Mouse (Mus musculus) thymus, postnatal 0 days (tissue): ENCODE data around the gene Cpa2. TPM values are rescaled to one million over a fixed set of nuclear protein-coding genes. Genes with fewer than 3 reads are reported as not detected.

Experiments used
- DNase-seq: peaks from one replicate; pipeline ENCODE4 v3.0.0-alpha.2; 2015; ENCODE audit warnings: low spot score
- polyA plus RNA-seq: library from polyadenylated mRNA; unstranded; fragments of >200 nt; fragmentation: Nextera tagmentation; extraction: Ambion mirVana; gene quantifications from 2 replicates; pipeline ENCODE4 v1.2.1, GENCODE M21; 2015

The Cpa2 gene
- polyA plus RNA-seq, 1 experiment from 2014 or later = 2.6 TPM

DNA sequence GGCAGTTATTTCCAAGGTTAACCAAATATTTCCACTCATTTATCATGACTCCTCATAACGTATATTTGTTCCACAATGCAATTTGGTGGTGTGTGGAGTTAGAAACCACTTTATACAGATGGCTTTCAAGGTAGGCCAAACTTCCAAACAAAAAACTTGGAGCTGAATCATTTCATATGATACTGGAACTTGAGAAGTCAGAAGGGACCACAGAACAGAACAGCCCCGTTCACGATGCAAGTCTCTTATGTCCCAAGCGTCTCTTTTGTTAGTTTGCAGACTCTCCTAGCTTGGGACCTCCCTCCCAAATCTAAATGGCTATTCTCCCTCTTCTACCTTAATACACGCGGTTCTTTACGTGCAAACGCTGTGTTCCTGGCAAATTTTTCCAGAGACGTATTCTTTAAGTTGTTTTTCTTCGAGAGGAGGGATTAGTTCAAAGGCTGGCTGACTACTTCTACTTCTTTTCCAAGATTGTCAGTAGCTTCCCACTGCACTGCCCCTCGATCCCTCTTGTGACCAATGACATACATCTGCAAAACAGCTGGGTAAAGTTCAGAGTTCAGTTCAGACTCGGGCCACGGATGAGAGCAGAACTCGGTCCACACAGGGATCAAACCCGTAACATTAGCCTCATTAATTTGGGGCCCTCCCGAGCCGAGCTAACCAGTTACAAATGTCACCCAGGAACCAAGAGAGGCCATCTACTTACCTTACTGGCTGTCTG is 35.3 kb downstream of the Cpa2 start:
- no peak for DNase-seq

DNA sequence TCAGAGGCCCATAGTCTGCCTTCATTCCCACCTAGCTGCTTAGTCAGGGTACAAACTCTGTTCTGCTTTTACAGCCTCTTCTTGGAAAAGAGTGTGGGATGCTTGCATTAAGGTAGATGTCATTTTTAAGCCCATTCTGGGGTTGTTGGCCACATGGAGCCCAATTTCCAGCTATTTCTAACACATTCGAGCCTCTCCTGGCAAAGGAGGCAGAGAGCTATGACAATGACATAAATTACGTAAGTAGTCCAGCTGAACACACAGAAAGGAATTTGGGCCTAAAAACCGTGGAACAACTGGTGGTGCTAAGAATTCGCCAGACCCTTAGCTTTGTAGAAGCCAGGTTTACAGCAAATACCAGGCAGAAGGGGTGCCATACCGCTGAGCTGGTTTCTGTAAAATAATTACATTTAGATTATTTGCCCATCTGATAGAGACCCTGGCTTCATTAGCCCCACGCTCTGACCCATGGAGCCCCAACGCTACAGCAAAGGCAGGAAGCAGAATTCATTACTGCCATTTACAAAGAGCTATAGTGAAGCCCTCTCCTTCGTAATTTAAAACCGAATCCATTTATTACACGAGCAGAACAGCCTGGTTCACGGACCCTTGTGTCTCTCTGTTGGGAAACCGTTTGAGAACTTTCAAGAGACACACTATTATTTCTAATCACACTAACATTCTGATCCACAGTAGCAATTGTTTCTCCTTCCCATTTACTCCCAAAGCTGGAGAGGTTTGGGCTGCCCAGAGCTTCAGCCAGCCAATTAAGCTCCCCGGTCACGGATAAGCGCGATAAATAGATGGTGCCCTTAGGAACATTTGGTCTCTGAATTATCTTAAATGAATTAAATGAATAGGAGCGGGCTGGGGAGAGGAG is 38.8 kb downstream of the Cpa2 start:
- DNase-seq = no peak

DNA sequence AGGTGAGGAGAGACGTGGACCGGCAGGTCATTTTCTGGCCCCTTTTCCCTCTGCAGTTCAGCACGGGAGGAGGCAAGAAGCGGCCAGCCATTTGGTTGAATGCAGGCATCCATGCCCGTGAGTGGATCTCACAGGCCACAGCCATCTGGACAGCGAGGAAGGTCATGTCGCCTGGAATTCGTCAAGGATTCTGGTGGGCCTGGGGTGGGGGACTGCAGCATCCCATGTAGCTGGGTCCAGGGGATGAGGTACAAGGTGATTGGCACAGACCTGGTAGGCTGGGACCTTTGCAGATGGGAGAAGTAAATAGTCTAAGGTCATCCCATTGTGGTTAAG is 39.4 kb downstream of the Cpa2 start:
- no peak for DNase-seq

DNA sequence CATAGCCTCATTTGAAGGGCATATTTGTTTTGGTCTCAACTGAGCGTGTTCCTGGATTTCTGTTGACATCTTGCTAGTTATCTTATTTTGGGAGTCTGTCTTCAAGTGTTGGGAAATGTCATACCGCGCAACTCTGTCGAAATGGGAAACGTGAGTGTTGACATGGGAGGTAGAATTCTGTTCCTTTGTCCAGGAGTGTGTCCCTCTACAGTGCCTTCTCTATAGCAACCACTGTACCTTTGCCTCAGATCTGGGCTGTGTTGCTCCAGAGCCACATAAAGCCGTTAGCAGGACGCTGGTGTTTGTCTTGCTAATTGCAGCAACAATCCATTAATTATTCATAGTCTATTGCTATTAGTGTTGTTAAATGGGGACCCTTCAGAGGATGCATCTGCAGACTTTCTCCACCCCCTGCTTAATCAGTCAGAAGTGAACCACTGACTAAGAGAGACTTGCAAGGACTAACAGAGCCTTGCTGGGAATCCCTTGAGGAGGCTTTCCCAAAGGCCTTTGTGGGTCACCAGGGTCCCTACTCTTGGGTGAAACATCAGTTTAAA is 45.6 kb downstream of the Cpa2 start:
- no peak for DNase-seq

DNA sequence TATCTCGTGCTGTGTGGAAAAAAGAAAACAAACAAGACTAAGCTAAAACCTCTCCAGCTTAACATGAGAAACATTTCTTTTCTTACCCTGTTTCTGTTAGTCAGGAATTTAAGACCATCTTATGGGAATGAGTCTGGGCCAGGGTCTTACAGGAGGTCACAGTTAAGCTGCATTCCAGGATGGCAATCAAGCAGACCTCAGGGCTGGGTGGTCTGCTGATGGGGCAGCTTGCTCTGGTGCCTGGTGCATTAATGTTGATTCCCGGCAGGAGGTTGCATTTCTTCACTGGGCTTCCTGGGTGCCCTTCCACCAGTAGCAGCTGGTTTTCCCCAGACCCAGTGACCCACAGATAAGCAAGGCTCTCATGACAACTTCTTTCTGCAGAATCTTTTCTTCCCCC is 48.4 kb downstream of the Cpa2 start:
- no peak for DNase-seq

DNA sequence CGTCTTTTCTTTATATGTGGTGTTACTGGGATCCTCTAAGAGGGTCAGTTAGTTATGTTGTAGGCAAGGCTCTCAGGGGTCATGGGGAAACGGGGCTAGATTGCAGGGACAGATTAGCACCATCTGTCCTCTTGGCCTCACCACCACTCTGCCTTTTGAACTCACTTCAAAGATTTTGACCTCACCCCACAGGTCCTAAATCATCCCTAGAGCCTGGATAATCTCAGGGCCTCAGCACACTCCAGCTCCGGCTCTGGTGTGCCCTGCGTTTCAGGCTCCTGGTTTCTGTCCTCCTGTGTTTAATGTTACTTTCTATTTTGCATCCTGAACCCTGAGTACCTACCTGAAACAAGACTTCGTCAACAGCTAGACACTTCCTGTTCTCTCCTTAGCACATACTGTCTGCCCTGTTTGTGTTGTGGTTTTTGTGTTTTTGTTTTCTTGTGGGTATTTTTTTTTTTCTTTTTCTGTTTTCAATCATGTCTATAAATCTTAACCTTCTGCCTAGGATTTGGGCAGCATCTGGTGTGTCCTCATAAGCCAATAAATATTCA is 50.5 kb downstream of the Cpa2 start:
- DNase-seq = no peak

DNA sequence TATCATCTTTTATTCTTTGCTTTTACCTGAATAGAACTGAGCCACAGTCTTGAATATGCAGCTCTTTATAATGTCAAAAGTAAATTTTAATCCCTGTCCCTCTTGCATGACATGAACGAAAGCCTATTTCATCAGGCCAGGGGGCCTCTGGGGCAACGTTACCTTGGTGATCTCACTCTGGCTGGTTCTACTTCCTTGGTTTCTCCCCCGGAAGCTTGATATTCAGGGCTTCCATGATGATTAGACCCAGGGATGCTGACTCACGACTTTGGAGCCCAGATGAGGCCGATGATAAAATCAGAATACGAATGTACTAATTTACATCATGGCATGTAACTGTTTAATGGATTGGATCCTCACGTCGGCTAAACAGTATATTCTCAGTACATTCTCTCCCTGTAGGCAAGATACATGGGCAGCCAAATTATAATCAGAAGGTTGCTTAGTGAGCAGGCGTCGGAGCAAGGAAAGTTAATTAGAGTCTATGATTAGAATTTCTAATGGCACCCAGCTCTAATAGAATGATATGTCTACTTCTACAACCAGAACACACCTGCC is 51.1 kb downstream of the Cpa2 start:
- DNase-seq = no peak

DNA sequence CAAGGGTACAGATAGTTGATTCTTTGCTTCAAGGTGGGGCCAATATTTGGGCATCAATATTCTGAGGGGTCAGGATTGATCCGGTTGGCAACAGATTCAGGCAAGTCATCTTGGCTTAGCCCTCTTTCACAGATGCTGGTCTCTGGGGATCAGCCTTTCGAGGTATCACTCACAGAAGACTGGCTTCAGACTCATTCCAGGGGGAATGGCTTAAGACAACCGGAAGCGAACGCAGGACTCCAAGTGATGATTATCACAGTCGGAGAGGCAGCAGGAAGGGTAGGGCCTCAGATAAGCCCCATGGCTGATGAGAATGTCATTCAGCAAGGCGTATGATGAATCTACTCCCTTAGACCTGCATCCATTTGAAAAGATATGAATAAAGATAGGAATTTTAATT is 53.0 kb downstream of the Cpa2 start:
- DNase-seq = no peak

DNA sequence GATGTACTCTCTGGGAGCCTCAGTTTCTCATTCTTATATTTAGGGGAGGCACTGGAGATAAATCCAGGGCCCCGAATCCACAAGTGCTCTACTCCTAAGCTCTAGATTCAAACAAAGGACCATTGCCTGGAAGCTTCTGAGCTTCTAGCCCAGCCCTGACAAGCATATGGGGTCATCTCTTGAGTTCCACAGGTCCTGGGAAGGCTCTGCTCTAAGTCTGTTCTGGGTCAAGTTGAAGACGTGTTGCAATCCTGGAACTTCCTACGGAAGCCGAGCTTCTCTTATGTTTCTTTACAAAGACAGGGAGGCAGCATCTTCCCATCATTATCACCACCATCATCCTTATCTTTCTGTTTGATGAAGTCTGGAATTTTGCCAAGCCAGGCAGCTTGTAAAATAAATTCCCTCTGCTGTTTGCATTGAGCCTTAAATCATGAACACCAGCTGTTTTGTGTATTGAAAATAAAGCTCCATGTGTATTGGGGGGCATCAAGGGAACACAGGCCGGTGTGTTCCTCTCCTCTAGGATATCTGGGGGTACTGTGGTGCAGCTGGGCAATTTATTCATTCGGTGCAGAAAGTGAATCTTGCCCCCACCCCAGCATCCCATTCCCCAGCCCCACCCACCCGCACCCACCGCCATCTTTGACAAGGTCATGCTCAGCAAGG is 55.0 kb downstream of the Cpa2 start:
- DNase-seq = no peak

DNA sequence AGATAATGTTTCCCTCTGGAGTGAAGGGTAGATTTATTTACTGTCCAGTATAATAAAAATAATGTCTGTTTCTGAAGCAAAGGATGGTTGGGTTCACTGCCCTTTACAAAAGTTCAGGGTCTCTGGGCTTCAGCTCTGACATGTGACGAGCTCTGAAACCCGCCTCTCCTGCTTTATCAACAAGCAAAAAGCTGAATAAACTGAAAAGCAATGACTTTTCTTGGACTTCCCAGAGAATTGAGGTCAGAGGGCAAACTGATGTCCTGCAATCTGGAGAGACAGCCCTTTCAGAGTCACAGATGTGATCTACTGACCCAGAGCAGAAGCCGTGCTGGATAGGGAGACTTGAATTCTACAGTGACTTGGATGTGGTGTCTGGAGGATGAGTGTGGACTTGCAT is 58.7 kb downstream of the Cpa2 start:
- DNase-seq = no peak

DNA sequence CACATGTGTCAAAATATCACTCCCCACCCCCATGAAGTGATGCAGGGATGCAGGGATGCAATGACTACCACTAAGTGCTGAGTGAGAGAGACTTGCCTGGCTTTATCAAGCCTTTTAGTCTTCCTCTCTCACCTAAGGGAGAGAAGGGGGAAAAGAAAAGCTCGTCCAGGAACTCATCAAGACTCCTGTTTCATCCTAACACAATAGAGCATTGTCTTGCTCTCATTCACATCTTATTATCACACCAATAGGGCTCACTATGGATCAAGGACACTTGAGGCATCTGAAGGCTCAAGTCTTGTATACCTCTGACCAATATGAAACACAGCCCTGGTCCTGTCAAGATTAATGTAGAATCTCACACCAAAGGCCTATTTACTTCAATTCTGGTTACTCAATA is 59.6 kb downstream of the Cpa2 start:
- DNase-seq = no peak

DNA sequence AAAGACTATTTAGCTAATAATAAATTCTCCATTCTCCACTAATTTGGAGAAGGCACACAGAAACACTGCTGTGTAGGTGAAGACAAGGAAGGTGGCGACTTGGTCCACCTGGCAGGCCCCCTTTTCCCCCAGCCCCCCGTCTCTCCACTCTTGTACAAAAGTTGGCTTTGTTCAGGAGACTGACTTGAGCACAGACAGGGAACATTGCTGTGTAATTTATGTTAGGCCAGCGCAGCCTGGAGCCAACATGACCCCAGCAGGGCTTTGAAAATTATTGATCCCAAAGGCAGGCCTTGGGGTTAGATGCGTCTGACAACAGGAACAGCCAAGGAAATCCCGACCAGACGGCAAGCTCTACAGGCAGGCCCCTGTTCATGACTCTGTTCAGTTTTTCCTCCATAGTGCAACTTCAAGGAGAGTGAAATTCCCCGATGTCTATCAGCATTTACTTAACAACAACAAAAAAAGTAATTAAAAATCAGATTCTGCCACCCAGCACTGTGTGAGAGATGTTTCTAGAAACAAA is 63.0 kb downstream of the Cpa2 start:
- DNase-seq = no peak

DNA sequence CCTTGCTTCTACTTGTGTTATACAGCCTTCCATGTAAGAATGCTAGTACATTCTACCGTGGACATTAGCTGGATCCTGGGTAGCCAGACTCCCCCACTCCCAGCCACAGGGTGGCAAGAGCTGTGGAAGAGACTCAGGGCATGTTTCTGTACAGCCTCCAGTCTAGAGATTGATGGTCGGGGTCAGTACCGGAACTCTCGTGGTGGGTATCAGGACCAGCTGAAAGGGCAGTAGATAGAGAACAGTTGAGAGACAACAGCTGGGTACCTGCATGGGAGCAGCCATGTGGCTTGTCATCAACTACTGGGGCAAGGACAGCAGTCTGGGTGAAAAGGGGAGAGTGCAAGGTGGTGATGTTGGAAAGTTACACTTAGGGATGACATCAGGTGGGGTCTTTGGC is 63.7 kb downstream of the Cpa2 start:
- DNase-seq = no peak

DNA sequence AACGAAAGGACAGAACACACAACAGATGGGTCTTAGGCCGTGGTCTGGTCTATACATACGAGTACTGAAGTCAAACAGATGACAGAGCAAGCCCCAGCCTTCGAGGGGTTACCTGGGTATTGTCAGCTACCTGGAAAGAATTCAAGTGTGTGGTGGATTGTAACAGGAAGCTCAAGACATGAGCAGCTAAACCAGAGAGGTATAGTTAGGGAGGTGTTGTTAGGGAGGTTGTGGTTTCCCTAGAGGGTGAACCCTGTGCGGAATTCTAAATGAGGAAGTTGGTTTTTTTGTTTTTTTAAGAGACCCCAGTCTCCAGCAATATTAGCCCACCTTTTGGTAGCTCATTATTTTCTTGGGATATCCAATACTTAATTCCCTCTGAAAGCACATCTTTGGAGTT is 64.3 kb downstream of the Cpa2 start:
- DNase-seq = no peak

DNA sequence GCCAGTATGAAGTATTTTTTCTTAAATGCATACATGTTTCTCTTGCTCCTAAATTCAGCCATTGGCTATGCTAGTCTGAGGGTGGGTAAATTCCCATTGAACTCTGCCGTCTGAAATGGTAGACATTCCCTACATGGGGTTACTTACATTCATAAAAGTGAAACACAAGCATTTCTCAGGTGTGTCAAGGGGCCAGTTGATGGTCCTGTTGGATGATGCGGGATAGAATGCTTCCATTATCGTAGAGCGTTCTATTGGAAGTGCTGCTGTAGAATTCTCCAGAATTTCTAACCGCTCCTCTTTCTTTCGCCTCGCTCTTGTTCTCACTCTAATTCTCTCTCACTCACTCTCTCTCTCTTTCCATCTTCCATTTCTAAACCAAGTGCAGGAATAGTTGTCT is 69.3 kb downstream of the Cpa2 start, which contains the start of gene Cpa5:
Gene Cpa5, plus strand, starts transcription at position 301 of the 400 bp plus-strand sequence.
- DNase-seq = no peak

DNA sequence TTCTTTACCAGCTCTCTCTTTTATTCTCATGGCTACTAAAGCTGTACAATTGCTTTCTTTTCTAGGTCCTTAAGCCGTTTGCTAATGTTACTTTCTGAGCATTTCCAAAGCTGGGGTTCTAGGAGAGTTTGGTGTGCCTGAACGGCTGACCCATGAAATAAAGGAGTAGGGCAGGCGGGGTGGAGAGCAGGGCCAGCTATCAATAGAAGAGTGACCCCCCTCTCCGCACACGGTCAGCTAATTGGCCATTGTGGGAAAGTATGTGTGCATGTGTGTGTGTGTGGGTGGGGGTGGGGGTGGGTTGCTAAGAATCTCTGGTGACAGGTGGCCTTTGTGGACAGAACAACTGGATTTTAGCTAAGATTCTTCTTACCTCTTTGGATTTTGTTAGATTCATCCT is 69.8 kb downstream of the Cpa2 start:
- DNase-seq = no peak

Other genes with a start within 250 kb of the Cpa2 start
- 31.7 and 38.9 TPM in 2 replicates for gene Ube2h, start 237.0 kb upstream of the Cpa2 start, polyA plus RNA-seq
- gene Zc3hc1, start 150.6 kb upstream of the Cpa2 start, polyA plus RNA-seq = 48.8 and 49.2 TPM in 2 replicates
- gene Klhdc10, start 139.7 kb upstream of the Cpa2 start, polyA plus RNA-seq = 7.9 and 8.3 TPM in 2 replicates
- gene Tmem209, start 31.8 kb upstream of the Cpa2 start, polyA plus RNA-seq = 34.4 and 38.4 TPM in 2 replicates
- gene Ssmem1, start 31.7 kb upstream of the Cpa2 start, polyA plus RNA-seq = 0.12 and 0.13 TPM in 2 replicates
- gene Cpa4, start 26.8 kb downstream of the Cpa2 start, polyA plus RNA-seq = 0.09 TPM in 1 of 2 replicates, not detected in the other
- gene Cpa5, start 69.4 kb downstream of the Cpa2 start, polyA plus RNA-seq = not detected in 2 replicates
- 0.23 and 0.30 TPM in 2 replicates for gene Cpa1, start 97.6 kb downstream of the Cpa2 start, polyA plus RNA-seq
- gene Cep41, start 152.2 kb downstream of the Cpa2 start, polyA plus RNA-seq = 14.1 and 15.0 TPM in 2 replicates
- 55.0 and 63.2 TPM in 2 replicates for gene Mest, start 182.0 kb downstream of the Cpa2 start, polyA plus RNA-seq